Comparison of ENCODE assay signal across 14 mouse cellular contexts in the genomic region with DNA sequence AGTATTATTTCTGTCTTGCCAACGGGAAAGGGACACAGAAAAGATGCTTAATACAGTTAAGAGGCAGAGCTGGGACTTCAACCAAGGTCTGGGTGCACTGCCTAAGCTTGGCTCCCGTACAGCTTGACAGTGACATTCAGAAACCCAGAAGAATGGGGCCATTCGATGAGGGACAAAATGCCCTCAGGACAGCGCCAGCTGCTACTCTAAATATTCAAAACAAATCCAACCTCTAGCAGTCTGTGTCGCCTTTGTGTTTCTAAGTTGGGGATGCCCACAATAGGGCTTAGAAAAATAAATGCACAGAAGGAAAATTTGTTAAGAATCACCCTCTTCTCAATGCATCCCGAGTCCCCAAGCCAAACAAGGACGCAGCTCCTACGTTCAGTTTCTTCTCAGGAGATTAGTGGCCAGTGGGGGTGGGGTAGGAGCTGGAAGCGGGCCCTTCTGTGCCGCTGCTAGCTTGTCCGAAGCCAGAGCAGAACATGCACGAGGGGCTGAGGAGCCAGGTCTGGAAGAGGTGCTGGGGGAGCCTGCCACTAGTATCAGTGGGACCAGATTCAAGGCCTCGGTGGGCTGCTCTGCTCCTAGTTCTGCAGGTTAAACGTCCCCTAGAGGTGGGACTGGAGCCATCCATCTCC. TPM values are rescaled to one million over a fixed set of nuclear protein-coding genes. Genes with fewer than 3 reads are reported as not detected.
DNase-seq lines count a peak whose midpoint lies in the region; ATAC-seq and TF ChIP-seq lines count a peak whose summit lies in the region.
"Had no signal": no experiment of that assay in that cellular context is flagged by ENCODE, and none has a peak within 500 bp of the region (broad histone marks: within the 10 kb centered on the region; RNA-seq: fewer than 3 reads in every experiment).

No protein-coding gene starts in this region.

- peak; percentile 38 to 43 for DNase-seq in cerebellum, adult 18-20 months
- DNase-seq in cerebellum, postnatal 4 days (ENCODE audit: low spot score in 2 of 2), result no peak
- peak; percentile 29 to 58 for DNase-seq in cerebellum, adult 2 months
- DNase-seq in forebrain, postnatal 0 days, result peak; percentile 32
- DNase-seq in liver, embryonic 11.5 days (ENCODE audit: low spot score), result no peak
- no peak for DNase-seq in kidney, postnatal 36 days
- DNase-seq: heart, postnatal 10 days; lung, adult 2 months had no signal

- H3K4me1 ChIP-seq in cerebellum, adult 2 months (ENCODE audit: control insufficient read depth, insufficient read depth, low read length), result no peaks in the 10 kb centered on the region
- no peaks in the 10 kb centered on the region for H3K4me1 ChIP-seq in forebrain, postnatal 0 days (ENCODE audit: insufficient read depth)
- H3K4me1 ChIP-seq in midbrain, embryonic 13.5 days (replicated peaks), result peaks cover 28% of the 10 kb centered on the region
- no peaks in the 10 kb centered on the region for H3K4me1 ChIP-seq in liver, embryonic 11.5 days (replicated peaks; ENCODE audit: control insufficient read depth, insufficient read depth, low read length)
- H3K4me1 ChIP-seq: limb, embryonic 12.5 days had no signal

- TF ChIP-seq POLR2A in cerebellum, adult 2 months (IDR thresholded peaks at IDR 0.05; ENCODE audit: borderline replicate concordance, insufficient read depth, low read length), result no peak

- H3K27ac ChIP-seq in cerebellum, adult 2 months (ENCODE audit: insufficient read depth, low read length), result no peak overlapping the region
- no peak overlapping the region for H3K27ac ChIP-seq in forebrain, postnatal 0 days (ENCODE audit: low read depth, low read length)
- H3K27ac ChIP-seq in midbrain, embryonic 13.5 days, result peak overlapping the region; percentile 63
- no peak overlapping the region for H3K27ac ChIP-seq in liver, embryonic 11.5 days (ENCODE audit: low read depth, low read length)
- H3K27ac ChIP-seq: limb, embryonic 12.5 days; stomach, postnatal 0 days had no signal

- H3K4me3 ChIP-seq in cerebellum, adult 2 months (replicated peaks; ENCODE audit: insufficient read depth, low read depth, low read length), result no peak overlapping the region
- no peak overlapping the region for H3K4me3 ChIP-seq in forebrain, postnatal 0 days (ENCODE audit: low read depth, low read length)
- no peak overlapping the region for H3K4me3 ChIP-seq in midbrain, embryonic 13.5 days (replicated peaks)
- H3K4me3 ChIP-seq in liver, embryonic 11.5 days (ENCODE audit: low read depth, low read length), result no peak overlapping the region
- H3K4me3 ChIP-seq: embryonic facial prominence, embryonic 10.5 days; limb, embryonic 12.5 days had no signal

- H3K9me3 ChIP-seq in forebrain, postnatal 0 days (ENCODE audit: low read length), result 0 out of 2 replicates have a peak, but pooled peaks cover 3% of the 10 kb centered on the region
- 0 out of 2 replicates have a peak, but pooled peaks cover 3% of the 10 kb centered on the region for H3K9me3 ChIP-seq in midbrain, embryonic 13.5 days
- H3K9me3 ChIP-seq in liver, embryonic 11.5 days (ENCODE audit: control insufficient read depth, low read length), result no peaks in the 10 kb centered on the region

- 12% methylated on average over 14 of the region's 14 CpGs for WGBS in cerebellum, adult 2 months
- WGBS in forebrain, postnatal 0 days, result 12% methylated on average over 14 of the region's 14 CpGs
- 15% methylated on average over 14 of the region's 14 CpGs for WGBS in midbrain, embryonic 13.5 days
- WGBS in liver, embryonic 11.5 days, result 57% methylated on average over 14 of the region's 14 CpGs

- H3K4me2 ChIP-seq in forebrain, postnatal 0 days (ENCODE audit: low read depth), result no peak overlapping the region
- 0 out of 2 replicates have a peak overlapping the region, but pooled peaks have one; percentile 2 for H3K4me2 ChIP-seq in midbrain, embryonic 13.5 days (replicated peaks)
- H3K4me2 ChIP-seq in liver, embryonic 11.5 days, result no peak overlapping the region
- H3K4me2 ChIP-seq: limb, embryonic 12.5 days had no signal

- no peak for TF ChIP-seq CTCF in cerebellum, adult 2 months (IDR thresholded peaks at IDR 0.05; ENCODE audit: borderline replicate concordance, insufficient read depth, low read depth, low read length)
- no peak for TF ChIP-seq CTCF in forebrain, postnatal 0 days (IDR thresholded peaks at IDR 0.05; ENCODE audit: low read depth)

- peak; percentile 57 for ATAC-seq in forebrain, postnatal 0 days
- peak; percentile 38; the same call in 1 of the 2 replicates for ATAC-seq in midbrain, embryonic 13.5 days
- ATAC-seq in liver, embryonic 11.5 days (replicated peaks; ENCODE audit: low FRiP score), result no peak
- no peak for ATAC-seq in activated CD4-positive, CD25-positive, alpha-beta regulatory T cell, adult 4 months
- ATAC-seq: intestine, postnatal 0 days had no signal

- H3K27me3 ChIP-seq in cerebellum, adult 2 months (ENCODE audit: control insufficient read depth, insufficient read depth, low read length), result no peaks in the 10 kb centered on the region; the same call in 1 of the 2 replicates
- no peaks in the 10 kb centered on the region for H3K27me3 ChIP-seq in forebrain, postnatal 0 days (ENCODE audit: insufficient read depth, low read length)
- H3K27me3 ChIP-seq in midbrain, embryonic 13.5 days, result peaks cover 11% of the 10 kb centered on the region
- peaks cover 23% of the 10 kb centered on the region for H3K27me3 ChIP-seq in liver, embryonic 11.5 days (replicated peaks; ENCODE audit: control insufficient read depth, insufficient read depth, low read length)

- H3K36me3 ChIP-seq in forebrain, postnatal 0 days (ENCODE audit: insufficient read depth), result peaks cover 8% of the 10 kb centered on the region
- peaks cover 11% of the 10 kb centered on the region for H3K36me3 ChIP-seq in midbrain, embryonic 13.5 days
- no peaks in the 10 kb centered on the region for H3K36me3 ChIP-seq in liver, embryonic 11.5 days (ENCODE audit: control insufficient read depth, insufficient read depth, low read length)

- H3K9ac ChIP-seq in forebrain, postnatal 0 days, result no peak overlapping the region
- no peak overlapping the region for H3K9ac ChIP-seq in midbrain, embryonic 13.5 days (replicated peaks)
- no peak overlapping the region for H3K9ac ChIP-seq in liver, embryonic 11.5 days (ENCODE audit: low read depth, low read length)
- H3K9ac ChIP-seq: limb, embryonic 12.5 days had no signal

RNA-seq across cellular contexts. Expression of gene Begain, which starts 29.7 kb away (rescaled TPM):
- 64.5 and 76.4 TPM in 2 replicates for polyA plus RNA-seq in cerebellum, adult 2 months (2012; rRNA removed)
- total RNA-seq in forebrain, postnatal 0 days (2014; rRNA removed), result 50.2 and 61.2 TPM in 2 replicates
- polyA plus RNA-seq in forebrain, postnatal 0 days (2015; fragmentation: Nextera tagmentation; extraction: Ambion mirVana), result 20.8 and 25.9 TPM in 2 replicates
- 15.3 and 16.2 TPM in 2 replicates for polyA plus RNA-seq in midbrain, embryonic 13.5 days (2015; fragmentation: Nextera tagmentation; extraction: Ambion mirVana)
- 2.2 and 3.2 TPM in 2 replicates for polyA plus RNA-seq in liver, embryonic 11.5 days (2014; fragmentation: Nextera tagmentation; extraction: Ambion mirVana)
- not detected for polyA plus RNA-seq in activated CD4-positive, CD25-positive, alpha-beta regulatory T cell, adult 4 months (2017; shearing (Covaris generic))

Comparison
In these comparisons a context has a peak if more than half of its experiments do, and no peak if none do; other contexts are left out.
1. DNase-seq: peak in cerebellum, adult 18-20 months (2 of 2), cerebellum, adult 2 months (2 of 2) and forebrain, postnatal 0 days (single experiment); none in cerebellum, postnatal 4 days (0 of 2), liver, embryonic 11.5 days (single experiment) and kidney, postnatal 36 days (0 of 2).
2. ATAC-seq: peak in forebrain, postnatal 0 days (single experiment) and midbrain, embryonic 13.5 days (single experiment); none in liver, embryonic 11.5 days (single experiment) and activated CD4-positive, CD25-positive, alpha-beta regulatory T cell, adult 4 months (single experiment).